Mouse (Mus musculus) C2C12 (cell line): Measurements from ENCODE around the gene Lep.

Source experiments
- CTCF ChIP-seq: IDR thresholded peaks from one replicate; pipeline ENCODE4 v1.5.1; 2011; ENCODE audit not compliant: control insufficient read depth, insufficient read depth, insufficient read length
- MYOD1 ChIP-seq: IDR thresholded peaks from one replicate; pipeline ENCODE4 v1.6.1; 2011; ENCODE audit warnings: low read depth; ENCODE audit not compliant: control insufficient read depth, insufficient read length
- USF1 ChIP-seq: IDR thresholded peaks from one replicate; pipeline ENCODE4 v1.6.1; 2011; ENCODE audit warnings: low read depth, mild to moderate bottlenecking, control low read depth, moderate library complexity

GRCm38 (mm10) chr6:29013216-29013615, 46.8 kb upstream of the Lep start:
- no peak for TF ChIP-seq USF1
- TF ChIP-seq CTCF, result no peak
- TF ChIP-seq MYOD1, result no peak
